Mouse (Mus musculus): ENCODE measurements around the gene Tcp11. TPM values are rescaled to one million over a fixed set of nuclear protein-coding genes. Genes with fewer than 3 reads are reported as not detected.

The Tcp11 gene
- polyA plus RNA-seq, 1 experiment from 2014 or later, result 1.6 TPM

GRCm38 (mm10) chr17:28078028-28078427, 2.4 kb downstream of the Tcp11 start:
- H3K4me2 ChIP-seq (ENCODE audit: low read depth, low read length), result no peak overlapping the region
- no peak overlapping the region for H3K27ac ChIP-seq (ENCODE audit: low read length)
- H3K4me3 ChIP-seq (ENCODE audit: low read length), result no peak overlapping the region
- WGBS, result 77% methylated on average over 9 of the region's 9 CpGs
- no peak for ATAC-seq
- no peaks in the 10 kb centered on the region for H3K27me3 ChIP-seq (replicated peaks; ENCODE audit: control insufficient read depth, insufficient read depth, low read length)
- H3K9ac ChIP-seq (ENCODE audit: low read depth, low read length), result no peak overlapping the region
- peaks cover 13% of the 10 kb centered on the region for H3K4me1 ChIP-seq (ENCODE audit: control insufficient read depth, insufficient read depth, low read length)
- no peaks in the 10 kb centered on the region for H3K9me3 ChIP-seq (ENCODE audit: control insufficient read depth, low read length)
- H3K36me3 ChIP-seq (ENCODE audit: control insufficient read depth, insufficient read depth, low read length), result no peaks in the 10 kb centered on the region

- Histone ChIP-seq H3K27me3 (replicated peaks; ENCODE audit: control insufficient read depth, insufficient read depth, low read length) (no peaks in the 10 kb centered on the region), H3K27ac (ENCODE audit: low read length) (no peak overlapping the region), H3K36me3 (ENCODE audit: control insufficient read depth, insufficient read depth, low read length) (no peaks in the 10 kb centered on the region), H3K9ac (ENCODE audit: low read depth, low read length) (no peak overlapping the region), H3K4me1 (ENCODE audit: control insufficient read depth, insufficient read depth, low read length) (no peaks in the 10 kb centered on the region), H3K9me3 (ENCODE audit: control insufficient read depth, low read length) (no peaks in the 10 kb centered on the region), H3K4me3 (ENCODE audit: low read length) (no peak overlapping the region), H3K4me2 (ENCODE audit: low read depth, low read length) (no peak overlapping the region)
- ATAC-seq, result no peak
- WGBS, result 62% methylated on average over 7 of the region's 7 CpGs
These were observed 6.0 kb downstream of the Tcp11 start for GRCm38 (mm10) chr17:28074486-28074885.

- no peak overlapping the region for H3K27ac ChIP-seq (ENCODE audit: low read length)
- no peak overlapping the region for H3K9ac ChIP-seq (ENCODE audit: low read depth, low read length)
- H3K4me3 ChIP-seq (ENCODE audit: low read length), result no peak overlapping the region
- H3K9me3 ChIP-seq (ENCODE audit: control insufficient read depth, low read length), result no peaks in the 10 kb centered on the region
- no peaks in the 10 kb centered on the region for H3K27me3 ChIP-seq (replicated peaks; ENCODE audit: control insufficient read depth, insufficient read depth, low read length)
- H3K4me2 ChIP-seq (ENCODE audit: low read depth, low read length), result no peak overlapping the region
- H3K4me1 ChIP-seq (ENCODE audit: control insufficient read depth, insufficient read depth, low read length), result no peaks in the 10 kb centered on the region
- 66% methylated on average over 2 of the region's 2 CpGs for WGBS
- no peaks in the 10 kb centered on the region for H3K36me3 ChIP-seq (ENCODE audit: control insufficient read depth, insufficient read depth, low read length)
- ATAC-seq, result no peak
These were observed 7.7 kb downstream of the Tcp11 start for GRCm38 (mm10) chr17:28072730-28073129.

GRCm38 (mm10) chr17:28070256-28070655, 10.2 kb downstream of the Tcp11 start:
- no peaks in the 10 kb centered on the region for H3K4me1 ChIP-seq (ENCODE audit: control insufficient read depth, insufficient read depth, low read length)
- no peak overlapping the region for H3K27ac ChIP-seq (ENCODE audit: low read length)
- H3K36me3 ChIP-seq (ENCODE audit: control insufficient read depth, insufficient read depth, low read length), result no peaks in the 10 kb centered on the region
- no peaks in the 10 kb centered on the region for H3K27me3 ChIP-seq (replicated peaks; ENCODE audit: control insufficient read depth, insufficient read depth, low read length)
- H3K4me2 ChIP-seq (ENCODE audit: low read depth, low read length), result no peak overlapping the region
- H3K4me3 ChIP-seq (ENCODE audit: low read length), result no peak overlapping the region
- 84% methylated on average over 13 of the region's 13 CpGs for WGBS
- ATAC-seq, result no peak
- no peaks in the 10 kb centered on the region for H3K9me3 ChIP-seq (ENCODE audit: control insufficient read depth, low read length)
- no peak overlapping the region for H3K9ac ChIP-seq (ENCODE audit: low read depth, low read length)

GRCm38 (mm10) chr17:28069446-28069845, 11.0 kb downstream of the Tcp11 start:
- Histone ChIP-seq H3K27me3 (replicated peaks; ENCODE audit: control insufficient read depth, insufficient read depth, low read length) (no peaks in the 10 kb centered on the region), H3K4me1 (ENCODE audit: control insufficient read depth, insufficient read depth, low read length) (no peaks in the 10 kb centered on the region), H3K4me2 (ENCODE audit: low read depth, low read length) (no peak overlapping the region), H3K9me3 (ENCODE audit: control insufficient read depth, low read length) (no peaks in the 10 kb centered on the region), H3K36me3 (ENCODE audit: control insufficient read depth, insufficient read depth, low read length) (no peaks in the 10 kb centered on the region), H3K27ac (ENCODE audit: low read length) (no peak overlapping the region), H3K4me3 (ENCODE audit: low read length) (no peak overlapping the region), H3K9ac (ENCODE audit: low read depth, low read length) (no peak overlapping the region)
- no peak for ATAC-seq
- 14% methylated on average over 12 of the region's 12 CpGs for WGBS

GRCm38 (mm10) chr17:28067303-28067702, 13.1 kb downstream of the Tcp11 start:
- Histone ChIP-seq H3K27ac (ENCODE audit: low read length) (no peak overlapping the region), H3K27me3 (replicated peaks; ENCODE audit: control insufficient read depth, insufficient read depth, low read length) (no peaks in the 10 kb centered on the region), H3K9me3 (ENCODE audit: control insufficient read depth, low read length) (no peaks in the 10 kb centered on the region), H3K9ac (ENCODE audit: low read depth, low read length) (no peak overlapping the region), H3K36me3 (ENCODE audit: control insufficient read depth, insufficient read depth, low read length) (no peaks in the 10 kb centered on the region), H3K4me2 (ENCODE audit: low read depth, low read length) (no peak overlapping the region), H3K4me3 (ENCODE audit: low read length) (no peak overlapping the region), H3K4me1 (ENCODE audit: control insufficient read depth, insufficient read depth, low read length) (no peaks in the 10 kb centered on the region)
- 69% methylated on average over 4 of the region's 4 CpGs for WGBS
- ATAC-seq, result no peak

GRCm38 (mm10) chr17:28063163-28063562, 17.3 kb downstream of the Tcp11 start:
- 75% methylated on average over 6 of the region's 6 CpGs for WGBS

GRCm38 (mm10) chr17:28062710-28063109, 17.7 kb downstream of the Tcp11 start:
- no peak overlapping the region for H3K9ac ChIP-seq (ENCODE audit: low read depth, low read length)
- ATAC-seq, result no peak
- 0 out of 2 replicates have a peak, but pooled peaks cover 7% of the 10 kb centered on the region for H3K36me3 ChIP-seq (ENCODE audit: control insufficient read depth, insufficient read depth, low read length)
- H3K4me2 ChIP-seq (ENCODE audit: low read depth, low read length), result no peak overlapping the region
- no peaks in the 10 kb centered on the region for H3K27me3 ChIP-seq (replicated peaks; ENCODE audit: control insufficient read depth, insufficient read depth, low read length)
- no peak overlapping the region for H3K4me3 ChIP-seq (ENCODE audit: low read length)
- 86% methylated on average over 7 of the region's 7 CpGs for WGBS
- H3K9me3 ChIP-seq (ENCODE audit: control insufficient read depth, low read length), result no peaks in the 10 kb centered on the region
- H3K27ac ChIP-seq (ENCODE audit: low read length), result no peak overlapping the region
- H3K4me1 ChIP-seq (ENCODE audit: control insufficient read depth, insufficient read depth, low read length), result no peaks in the 10 kb centered on the region

More at GRCm38 (mm10) chr17:28063163-28063562, 17.3 kb downstream of the Tcp11 start:
- H3K4me1 ChIP-seq (ENCODE audit: control insufficient read depth, insufficient read depth, low read length), result no peaks in the 10 kb centered on the region
- H3K4me3 ChIP-seq (ENCODE audit: low read length), result no peak overlapping the region
- ATAC-seq, result no peak
- no peaks in the 10 kb centered on the region for H3K27me3 ChIP-seq (replicated peaks; ENCODE audit: control insufficient read depth, insufficient read depth, low read length)
- no peak overlapping the region for H3K4me2 ChIP-seq (ENCODE audit: low read depth, low read length)
- no peak overlapping the region for H3K9ac ChIP-seq (ENCODE audit: low read depth, low read length)
- no peak overlapping the region for H3K27ac ChIP-seq (ENCODE audit: low read length)
- H3K9me3 ChIP-seq (ENCODE audit: control insufficient read depth, low read length), result no peaks in the 10 kb centered on the region
- H3K36me3 ChIP-seq (ENCODE audit: control insufficient read depth, insufficient read depth, low read length), result 0 out of 2 replicates have a peak, but pooled peaks cover 7% of the 10 kb centered on the region

- peak; percentile 31; the same call in 1 of the 2 replicates for ATAC-seq
- no peak overlapping the region for H3K4me3 ChIP-seq (ENCODE audit: low read length)
- 0 out of 2 replicates have a peak, but pooled peaks cover 7% of the 10 kb centered on the region for H3K36me3 ChIP-seq (ENCODE audit: control insufficient read depth, insufficient read depth, low read length)
- no peak overlapping the region for H3K27ac ChIP-seq (ENCODE audit: low read length)
- no peak overlapping the region for H3K9ac ChIP-seq (ENCODE audit: low read depth, low read length)
- no peak overlapping the region for H3K4me2 ChIP-seq (ENCODE audit: low read depth, low read length)
- WGBS, result 55% methylated on average over 7 of the region's 7 CpGs
- H3K9me3 ChIP-seq (ENCODE audit: control insufficient read depth, low read length), result no peaks in the 10 kb centered on the region
- H3K27me3 ChIP-seq (replicated peaks; ENCODE audit: control insufficient read depth, insufficient read depth, low read length), result no peaks in the 10 kb centered on the region
- no peaks in the 10 kb centered on the region for H3K4me1 ChIP-seq (ENCODE audit: control insufficient read depth, insufficient read depth, low read length)
These were observed 19.0 kb downstream of the Tcp11 start for GRCm38 (mm10) chr17:28061472-28061871.

- WGBS, result 93% methylated on average over 11 of the region's 11 CpGs
- Histone ChIP-seq H3K4me2 (ENCODE audit: low read depth, low read length) (no peak overlapping the region), H3K36me3 (ENCODE audit: control insufficient read depth, insufficient read depth, low read length) (0 out of 2 replicates have a peak, but pooled peaks cover 7% of the 10 kb centered on the region), H3K9me3 (ENCODE audit: control insufficient read depth, low read length) (no peaks in the 10 kb centered on the region), H3K27me3 (replicated peaks; ENCODE audit: control insufficient read depth, insufficient read depth, low read length) (no peaks in the 10 kb centered on the region), H3K4me1 (ENCODE audit: control insufficient read depth, insufficient read depth, low read length) (no peaks in the 10 kb centered on the region), H3K27ac (ENCODE audit: low read length) (no peak overlapping the region), H3K4me3 (ENCODE audit: low read length) (no peak overlapping the region), H3K9ac (ENCODE audit: low read depth, low read length) (no peak overlapping the region)
- no peak for ATAC-seq
These were observed 19.8 kb downstream of the Tcp11 start for GRCm38 (mm10) chr17:28060681-28061080.

Data from intestine, embryonic 16.5 days (tissue).